Mouse (Mus musculus): ENCODE measurements around the gene Ptpn6. TPM values are rescaled to one million over a fixed set of nuclear protein-coding genes. Genes with fewer than 3 reads are reported as not detected.

Gene Ptpn6
- polyA plus RNA-seq, 1 experiment from 2014 or later = 6.0 TPM

DNA sequence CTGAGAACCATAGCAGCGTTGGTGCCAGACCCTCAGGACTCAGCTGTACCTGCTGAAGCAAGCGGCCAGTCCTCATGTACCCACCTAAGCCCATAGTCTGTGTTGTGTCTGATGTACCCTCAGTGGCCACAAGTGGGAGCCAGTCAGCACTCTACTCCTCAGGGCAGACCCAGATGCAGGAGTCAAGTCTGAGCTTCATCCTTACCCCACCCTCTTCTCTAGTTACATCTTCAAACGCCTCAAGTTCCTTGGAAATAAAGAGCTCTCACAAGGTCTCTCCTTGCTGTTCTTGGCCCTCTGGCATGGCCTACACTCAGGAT lies 35.8 kb downstream of the Ptpn6 start:
- Histone ChIP-seq H3K9me3 (no peaks in the 10 kb centered on the region), H3K36me3 (peaks cover 85% of the 10 kb centered on the region), H3K4me2 (no peak overlapping the region), H3K27ac (replicated peaks) (no peak overlapping the region), H3K4me1 (replicated peaks) (no peaks in the 10 kb centered on the region), H3K4me3 (no peak overlapping the region), H3K27me3 (no peaks in the 10 kb centered on the region), H3K9ac (no peak overlapping the region)
- peak; percentile 33 for ATAC-seq (ENCODE audit: low read depth)
- WGBS = 59% methylated on average over 3 of the region's 3 CpGs

DNA sequence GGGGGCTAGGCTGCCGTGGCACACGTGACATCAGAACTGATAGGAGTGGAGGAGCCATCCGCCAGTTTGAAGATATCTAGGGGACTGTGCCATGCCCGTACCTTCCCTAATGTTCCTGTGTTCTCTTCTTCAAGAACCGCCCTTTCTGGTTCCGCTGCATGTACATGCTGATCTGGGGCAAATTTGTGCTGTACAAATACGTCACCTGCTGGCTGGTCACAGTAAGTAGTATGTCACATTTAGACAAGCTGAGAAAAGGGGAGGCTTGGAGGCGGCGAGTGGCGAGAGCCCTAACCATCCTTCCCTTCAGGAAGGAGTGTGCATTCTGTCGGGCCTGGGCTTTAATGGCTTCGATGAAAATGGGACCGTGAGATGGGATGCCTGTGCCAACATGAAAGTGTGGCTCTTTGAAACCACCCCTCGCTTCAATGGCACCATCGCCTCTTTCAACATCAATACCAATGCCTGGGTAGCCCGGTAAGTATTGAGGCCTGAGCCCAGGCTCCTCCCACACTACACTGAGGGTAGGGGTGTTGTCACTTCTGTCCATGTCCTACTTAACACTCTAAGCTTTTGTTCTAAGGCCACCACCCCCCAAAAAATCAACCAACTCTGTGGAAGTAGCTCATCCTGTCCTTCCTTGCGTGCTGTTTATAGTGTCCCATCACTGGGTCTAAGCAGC lies 36.3 kb downstream of the Ptpn6 start:
- 93% methylated on average over 17 of the region's 17 CpGs for WGBS
- ATAC-seq (ENCODE audit: low read depth) = 0 out of 2 replicates have a peak, but pooled peaks have one; percentile 7
- no peaks in the 10 kb centered on the region for H3K9me3 ChIP-seq
- H3K4me3 ChIP-seq = no peak overlapping the region
- no peak overlapping the region for H3K9ac ChIP-seq
- peaks cover 81% of the 10 kb centered on the region for H3K36me3 ChIP-seq
- no peak overlapping the region for H3K27ac ChIP-seq (replicated peaks)
- H3K4me2 ChIP-seq = no peak overlapping the region
- no peaks in the 10 kb centered on the region for H3K27me3 ChIP-seq
- no peaks in the 10 kb centered on the region for H3K4me1 ChIP-seq (replicated peaks)

DNA sequence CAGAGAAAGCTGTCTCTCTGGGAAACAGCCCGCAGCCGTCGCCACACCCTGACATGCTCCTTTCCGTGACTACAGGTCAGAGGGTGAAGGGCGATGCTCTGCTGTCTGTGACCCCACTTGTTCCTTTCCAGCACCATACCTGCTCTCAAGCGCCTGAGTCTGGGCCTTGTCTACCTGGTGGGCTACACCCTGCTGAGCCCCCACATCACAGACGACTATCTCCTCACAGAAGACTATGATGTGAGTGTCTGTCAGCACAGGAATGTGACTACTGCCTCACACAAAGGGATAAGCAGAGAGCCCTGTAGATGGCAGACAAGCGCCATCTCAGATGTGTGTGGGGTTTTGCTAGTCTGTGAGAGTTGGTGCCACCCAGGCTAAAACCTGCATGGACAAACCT lies 37.2 kb downstream of the Ptpn6 start:
- H3K4me3 ChIP-seq = no peak overlapping the region
- no peaks in the 10 kb centered on the region for H3K4me1 ChIP-seq (replicated peaks)
- H3K9me3 ChIP-seq = no peaks in the 10 kb centered on the region
- H3K36me3 ChIP-seq = peaks cover 74% of the 10 kb centered on the region
- no peaks in the 10 kb centered on the region for H3K27me3 ChIP-seq
- no peak overlapping the region for H3K27ac ChIP-seq (replicated peaks)
- no peak overlapping the region for H3K9ac ChIP-seq
- ATAC-seq (ENCODE audit: low read depth) = 0 out of 2 replicates have a peak, but pooled peaks have one; percentile 10
- H3K4me2 ChIP-seq = no peak overlapping the region
- 81% methylated on average over 8 of the region's 8 CpGs for WGBS

DNA sequence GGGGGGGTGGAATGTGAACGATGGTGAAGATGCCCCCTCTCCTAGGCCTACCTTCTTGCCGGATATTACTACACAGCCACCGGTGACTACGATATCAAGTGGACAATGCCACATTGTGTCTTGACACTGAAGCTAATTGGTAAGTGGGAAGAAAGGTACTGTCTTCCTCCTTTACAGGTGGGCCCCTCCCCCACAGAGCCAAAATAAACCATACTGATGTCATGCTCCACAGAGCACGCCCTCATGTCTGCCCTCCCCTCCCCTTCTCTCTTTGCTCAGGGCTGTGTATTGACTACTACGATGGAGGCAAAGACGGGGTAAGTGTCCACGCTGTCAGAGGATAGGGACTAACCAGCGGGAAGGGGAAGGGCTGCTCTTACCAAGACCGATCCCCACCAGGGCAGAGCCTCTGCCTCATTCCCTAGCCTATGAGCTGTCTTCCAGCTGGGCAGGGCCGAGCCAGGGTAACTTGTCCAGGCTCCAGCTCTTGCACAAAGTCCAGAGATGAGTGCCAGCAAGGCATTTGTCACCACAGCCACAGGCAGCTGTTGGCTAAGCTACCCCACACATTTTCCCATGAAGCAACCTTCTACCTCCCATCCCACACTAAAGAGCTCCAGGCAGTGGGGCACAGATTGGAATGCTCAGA lies 38.4 kb downstream of the Ptpn6 start:
- Histone ChIP-seq H3K9ac (no peak overlapping the region), H3K4me1 (replicated peaks) (no peaks in the 10 kb centered on the region), H3K27ac (replicated peaks) (no peak overlapping the region), H3K4me2 (no peak overlapping the region), H3K36me3 (peaks cover 61% of the 10 kb centered on the region), H3K27me3 (no peaks in the 10 kb centered on the region), H3K9me3 (no peaks in the 10 kb centered on the region), H3K4me3 (no peak overlapping the region)
- ATAC-seq (ENCODE audit: low read depth) = no peak; the same call in 1 of the 2 replicates
- 85% methylated on average over 11 of the region's 11 CpGs for WGBS

DNA sequence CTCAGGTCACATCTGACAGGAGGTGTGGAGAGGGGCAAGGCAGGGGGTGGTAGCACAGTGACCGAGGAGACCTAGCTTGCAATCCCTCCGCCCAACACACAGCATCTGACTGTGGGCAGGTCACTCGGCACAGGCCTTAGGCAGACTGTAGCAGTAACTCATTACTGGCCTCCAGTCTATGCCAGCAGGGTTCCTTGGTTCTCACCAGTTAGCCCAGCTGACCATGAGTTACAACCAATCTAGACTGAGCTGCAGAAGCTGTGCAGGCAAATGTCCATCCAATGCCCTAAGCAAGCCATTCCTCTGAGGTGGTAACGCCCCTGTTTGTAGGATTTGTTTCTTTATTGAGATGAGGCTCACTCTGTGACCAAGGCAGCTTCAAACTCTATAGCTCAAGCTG lies 39.1 kb downstream of the Ptpn6 start:
- ATAC-seq (ENCODE audit: low read depth) = no peak
- Histone ChIP-seq H3K9ac (no peak overlapping the region), H3K36me3 (peaks cover 54% of the 10 kb centered on the region), H3K4me3 (no peak overlapping the region), H3K4me2 (no peak overlapping the region), H3K27me3 (no peaks in the 10 kb centered on the region), H3K27ac (replicated peaks) (no peak overlapping the region), H3K9me3 (no peaks in the 10 kb centered on the region), H3K4me1 (replicated peaks) (peaks cover 5% of the 10 kb centered on the region; the same call in 1 of the 2 replicates)
- 85% methylated on average over 4 of the region's 4 CpGs for WGBS

DNA sequence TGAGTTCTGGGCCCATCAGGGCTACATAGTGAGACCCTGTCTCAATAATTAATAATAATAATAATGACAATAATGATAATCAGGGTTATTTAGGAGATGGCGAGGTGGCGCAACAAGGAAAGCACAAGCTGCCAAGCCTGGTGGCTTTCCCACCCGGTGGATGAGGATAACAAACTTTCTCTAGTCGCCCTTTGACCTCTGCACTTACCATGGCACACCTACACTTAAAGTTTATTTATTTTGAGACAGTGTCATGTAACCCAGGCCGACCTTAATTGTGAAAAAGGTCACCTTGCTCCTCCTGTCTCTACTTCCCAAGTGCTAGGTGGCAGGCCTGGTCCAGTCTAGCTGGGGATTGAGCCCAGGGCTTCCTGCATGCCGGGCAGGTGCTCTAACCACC lies 39.8 kb downstream of the Ptpn6 start:
- H3K36me3 ChIP-seq = peaks cover 48% of the 10 kb centered on the region
- WGBS = 85% methylated on average over 6 of the region's 6 CpGs
- no peak for ATAC-seq (ENCODE audit: low read depth)
- H3K9ac ChIP-seq = no peak overlapping the region
- H3K27ac ChIP-seq (replicated peaks) = no peak overlapping the region
- no peak overlapping the region for H3K4me3 ChIP-seq
- H3K27me3 ChIP-seq = no peaks in the 10 kb centered on the region
- H3K9me3 ChIP-seq = no peaks in the 10 kb centered on the region
- peaks cover 11% of the 10 kb centered on the region; the same call in 1 of the 2 replicates for H3K4me1 ChIP-seq (replicated peaks)
- no peak overlapping the region for H3K4me2 ChIP-seq

DNA sequence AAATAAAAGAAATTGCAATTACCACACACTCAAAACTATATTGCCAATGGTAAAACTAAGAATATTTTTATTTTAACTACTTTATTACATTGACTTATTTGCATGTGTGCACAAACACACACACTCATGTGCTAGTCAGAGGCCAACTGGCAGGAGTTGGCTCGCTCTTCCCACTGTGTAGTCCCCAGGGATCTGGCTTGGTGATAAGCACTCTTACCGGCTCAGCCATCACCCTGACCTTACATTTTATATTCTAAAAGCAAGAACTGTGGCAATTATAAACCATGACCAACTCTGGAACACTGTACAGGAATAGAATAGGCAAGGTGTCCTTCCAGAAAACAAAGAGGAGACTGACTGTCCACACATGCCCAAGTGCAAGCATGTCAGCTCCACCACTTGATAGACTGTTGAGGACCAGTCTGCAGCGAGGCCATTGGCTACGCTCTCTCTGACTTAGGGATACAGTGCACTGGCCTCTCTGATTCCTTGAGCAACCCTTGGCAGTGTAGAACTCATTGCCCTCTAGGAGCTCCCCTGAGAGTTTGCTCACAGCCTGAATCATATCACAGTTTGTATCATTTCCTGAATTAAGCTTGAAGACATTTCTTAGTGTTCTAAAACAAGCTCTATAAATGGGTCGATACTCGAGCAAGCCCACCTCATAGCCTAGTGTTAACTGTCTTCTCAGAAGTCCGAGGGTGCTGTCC lies 41.9 kb downstream of the Ptpn6 start:
- no peak overlapping the region for H3K4me2 ChIP-seq
- H3K9me3 ChIP-seq = no peaks in the 10 kb centered on the region
- H3K27me3 ChIP-seq = no peaks in the 10 kb centered on the region
- peaks cover 17% of the 10 kb centered on the region; the same call in 1 of the 2 replicates for H3K4me1 ChIP-seq (replicated peaks)
- 91% methylated on average over 7 of the region's 7 CpGs for WGBS
- peaks cover 26% of the 10 kb centered on the region for H3K36me3 ChIP-seq
- no peak overlapping the region for H3K9ac ChIP-seq
- no peak for ATAC-seq (ENCODE audit: low read depth)
- no peak overlapping the region for H3K27ac ChIP-seq (replicated peaks)
- H3K4me3 ChIP-seq = no peak overlapping the region

DNA sequence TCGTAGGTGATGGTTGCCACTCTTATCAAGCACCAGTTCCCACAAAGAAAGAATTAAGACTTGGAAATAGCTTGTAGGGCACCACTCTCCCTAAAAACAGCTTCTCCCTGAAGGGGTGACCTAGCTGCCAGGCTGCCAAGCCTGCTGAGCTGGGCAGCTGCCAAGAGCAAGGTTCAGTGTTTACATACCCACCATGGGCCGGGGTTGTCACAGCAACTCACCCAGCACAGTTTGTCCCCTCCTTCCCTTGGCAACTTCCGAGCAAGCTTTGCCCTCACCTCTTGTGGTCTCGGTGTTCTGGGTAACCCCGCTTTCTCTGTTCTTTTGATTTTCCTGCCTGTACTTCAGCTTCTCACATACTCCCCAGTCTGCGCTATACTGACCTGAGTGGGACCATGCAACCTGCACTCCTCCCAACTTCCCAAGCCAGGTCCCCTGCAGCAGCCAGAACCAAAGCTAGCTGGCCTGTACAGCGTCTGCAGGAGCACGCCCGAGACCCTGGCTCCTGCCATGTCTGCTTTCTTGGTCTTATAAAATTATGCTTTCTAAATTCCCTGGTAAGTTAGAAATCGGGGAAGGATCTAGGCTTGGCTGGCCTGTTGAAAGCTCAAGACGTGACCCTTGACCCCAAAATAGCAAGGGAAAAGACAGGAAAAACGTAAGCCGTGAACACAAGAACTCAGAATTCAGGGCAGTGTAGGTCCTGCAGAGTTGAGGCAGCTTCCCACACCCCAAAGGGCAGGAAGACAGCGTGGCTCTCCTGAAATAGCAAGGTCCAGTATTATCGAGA lies 44.2 kb downstream of the Ptpn6 start:
- H3K27ac ChIP-seq (replicated peaks) = peak overlapping the region; percentile 15; the same call in 1 of the 2 replicates
- H3K9me3 ChIP-seq = no peaks in the 10 kb centered on the region
- no peaks in the 10 kb centered on the region for H3K27me3 ChIP-seq
- ATAC-seq (ENCODE audit: low read depth) = peak; percentile 79
- H3K36me3 ChIP-seq = peaks cover 8% of the 10 kb centered on the region
- no peak overlapping the region for H3K4me3 ChIP-seq
- WGBS = 81% methylated on average over 15 of the region's 15 CpGs
- no peak overlapping the region for H3K9ac ChIP-seq
- H3K4me1 ChIP-seq (replicated peaks) = peaks cover 17% of the 10 kb centered on the region; the same call in 1 of the 2 replicates
- no peak overlapping the region for H3K4me2 ChIP-seq

DNA sequence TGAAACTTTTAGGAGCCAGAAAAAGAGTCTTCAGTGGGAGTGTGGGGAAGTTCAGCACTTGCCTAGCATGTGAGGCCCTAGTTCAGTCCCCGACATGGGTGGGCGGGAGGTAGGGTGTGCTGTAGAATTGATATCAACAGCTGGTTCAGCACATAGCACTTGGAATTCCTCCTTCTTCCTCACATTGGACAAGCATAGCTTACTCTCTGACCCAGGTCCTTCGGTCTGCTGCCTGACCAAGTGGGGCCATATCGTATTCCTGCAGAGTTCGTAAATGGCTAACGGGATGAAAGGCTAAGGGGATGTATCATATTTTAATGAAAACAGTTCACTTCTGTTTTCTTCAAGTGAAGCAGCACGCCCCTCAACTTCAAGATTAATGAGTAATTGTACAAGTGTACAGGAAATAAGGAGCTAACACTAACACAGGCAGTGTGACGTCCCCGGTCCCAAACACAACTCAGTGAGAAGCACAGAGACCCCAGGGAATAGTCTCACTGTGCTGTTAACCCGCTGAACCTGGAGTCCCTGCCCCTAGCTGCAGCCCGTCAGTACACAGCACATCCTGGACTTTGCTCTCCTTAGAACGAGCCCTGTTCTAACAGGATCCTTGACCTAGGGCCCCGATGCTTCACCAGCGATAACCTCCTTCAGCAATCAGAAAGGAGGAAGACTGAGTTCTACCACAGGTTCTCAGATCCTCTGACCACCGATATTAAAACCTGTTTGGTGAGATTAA lies 45.1 kb downstream of the Ptpn6 start:
- Histone ChIP-seq H3K9me3 (no peaks in the 10 kb centered on the region), H3K27me3 (no peaks in the 10 kb centered on the region), H3K4me3 (no peak overlapping the region), H3K9ac (no peak overlapping the region), H3K4me1 (replicated peaks) (peaks cover 17% of the 10 kb centered on the region; the same call in 1 of the 2 replicates), H3K4me2 (no peak overlapping the region), H3K27ac (replicated peaks) (0 out of 2 replicates have a peak overlapping the region, but pooled peaks have one; percentile 15), H3K36me3 (no peaks in the 10 kb centered on the region; the same call in 1 of the 2 replicates)
- WGBS = 80% methylated on average over 15 of the region's 15 CpGs
- no peak for ATAC-seq (ENCODE audit: low read depth)

DNA sequence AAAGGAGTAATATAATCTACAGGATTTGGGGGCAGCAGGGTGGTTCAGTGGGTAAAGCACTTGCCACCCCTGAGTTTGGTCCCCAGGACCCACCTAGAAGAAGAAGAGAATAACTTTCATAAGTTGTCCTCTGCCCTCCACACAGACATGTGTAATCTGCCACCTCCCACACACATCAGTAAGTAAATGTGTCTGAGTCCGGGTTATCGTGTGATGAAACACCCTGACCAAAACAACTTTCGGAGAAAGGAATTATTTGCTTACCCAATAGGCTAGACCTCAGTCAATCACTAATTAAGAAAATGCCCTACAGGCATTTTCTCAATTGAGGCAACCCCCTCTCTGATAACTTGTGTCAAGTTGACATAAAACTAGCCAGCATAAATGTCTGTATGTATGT lies 48.0 kb downstream of the Ptpn6 start:
- Histone ChIP-seq H3K4me2 (no peak overlapping the region), H3K27ac (replicated peaks) (no peak overlapping the region), H3K4me1 (replicated peaks) (peaks cover 17% of the 10 kb centered on the region; the same call in 1 of the 2 replicates), H3K9ac (no peak overlapping the region), H3K27me3 (no peaks in the 10 kb centered on the region), H3K9me3 (no peaks in the 10 kb centered on the region), H3K4me3 (no peak overlapping the region), H3K36me3 (no peaks in the 10 kb centered on the region)
- WGBS = 93% methylated on average over 3 of the region's 3 CpGs
- ATAC-seq (ENCODE audit: low read depth) = no peak

DNA sequence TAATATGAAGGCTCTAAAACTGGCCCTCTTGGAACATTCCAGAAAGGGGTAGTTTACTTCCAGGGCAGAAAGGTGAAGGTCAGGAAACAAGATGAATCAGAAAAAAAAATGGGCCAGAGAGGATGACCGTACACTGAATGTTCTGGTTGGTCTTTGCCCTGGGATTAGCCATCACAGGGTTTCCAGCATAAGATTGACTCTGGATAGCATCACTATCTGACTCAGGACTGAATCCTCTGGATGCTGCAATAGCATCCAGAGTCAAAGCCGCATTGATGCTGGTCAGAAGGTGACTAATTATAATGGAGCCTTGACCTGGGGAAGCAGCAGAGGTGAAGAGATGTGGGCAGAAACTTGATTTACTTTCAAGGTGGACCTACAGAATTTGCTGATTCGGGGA lies 49.5 kb downstream of the Ptpn6 start:
- ATAC-seq (ENCODE audit: low read depth) = no peak
- Histone ChIP-seq H3K9me3 (no peaks in the 10 kb centered on the region), H3K4me1 (replicated peaks) (peaks cover 9% of the 10 kb centered on the region; the same call in 1 of the 2 replicates), H3K27ac (replicated peaks) (no peak overlapping the region), H3K27me3 (no peaks in the 10 kb centered on the region), H3K36me3 (no peaks in the 10 kb centered on the region), H3K4me2 (no peak overlapping the region), H3K4me3 (no peak overlapping the region), H3K9ac (no peak overlapping the region)
- 92% methylated on average over 3 of the region's 3 CpGs for WGBS
